Mouse (Mus musculus): ENCODE data around the gene Rccd1. TPM values are rescaled to one million over a fixed set of nuclear protein-coding genes. Genes with fewer than 3 reads are reported as not detected.
A peak's percentile ranks its signal among the peaks of the same experiment; 100 is the strongest.

Gene Rccd1
- polyA plus RNA-seq, 1 experiment from 2014 or later, result 3.2 TPM

DNA sequence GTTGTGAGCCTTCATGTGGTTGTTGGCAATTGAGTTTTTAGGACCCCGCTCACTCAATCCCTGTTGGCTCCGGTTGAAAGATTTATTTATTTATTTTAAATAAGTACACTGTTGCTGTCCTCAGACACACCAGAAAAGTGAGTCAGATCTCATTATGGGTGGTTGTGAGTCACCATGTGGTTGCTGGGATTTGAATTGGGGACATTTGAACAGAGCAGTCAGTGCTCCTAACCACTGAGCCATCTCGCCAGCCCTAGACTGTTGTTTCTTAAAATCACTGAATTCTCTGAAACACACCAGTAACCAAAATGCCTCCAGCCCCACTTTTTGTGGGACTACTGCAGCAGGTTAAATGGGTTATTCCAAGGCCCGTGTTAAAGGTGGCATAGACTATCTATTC lies 25.5 kb downstream of the Rccd1 start:
- 90% methylated on average over 4 of the region's 4 CpGs for WGBS
- TF ChIP-seq CTCF (IDR thresholded peaks at IDR 0.05; ENCODE audit: low read depth), result no peak
- ATAC-seq, result no peak
- no peaks in the 10 kb centered on the region for H3K4me1 ChIP-seq (replicated peaks; ENCODE audit: control insufficient read depth, insufficient read depth, low read length)
- H3K36me3 ChIP-seq (ENCODE audit: control insufficient read depth, insufficient read depth), result peaks cover 23% of the 10 kb centered on the region
- H3K4me2 ChIP-seq (replicated peaks; ENCODE audit: low read depth), result no peak overlapping the region
- no peak overlapping the region for H3K9ac ChIP-seq (ENCODE audit: low read depth, low read length)
- no peak overlapping the region for H3K27ac ChIP-seq (ENCODE audit: low read depth, low read length)
- no peaks in the 10 kb centered on the region for H3K9me3 ChIP-seq (ENCODE audit: control insufficient read depth)
- no peak overlapping the region for H3K4me3 ChIP-seq (ENCODE audit: low read depth, low read length)
- no peaks in the 10 kb centered on the region for H3K27me3 ChIP-seq (replicated peaks; ENCODE audit: control insufficient read depth, insufficient read depth, low read length)

DNA sequence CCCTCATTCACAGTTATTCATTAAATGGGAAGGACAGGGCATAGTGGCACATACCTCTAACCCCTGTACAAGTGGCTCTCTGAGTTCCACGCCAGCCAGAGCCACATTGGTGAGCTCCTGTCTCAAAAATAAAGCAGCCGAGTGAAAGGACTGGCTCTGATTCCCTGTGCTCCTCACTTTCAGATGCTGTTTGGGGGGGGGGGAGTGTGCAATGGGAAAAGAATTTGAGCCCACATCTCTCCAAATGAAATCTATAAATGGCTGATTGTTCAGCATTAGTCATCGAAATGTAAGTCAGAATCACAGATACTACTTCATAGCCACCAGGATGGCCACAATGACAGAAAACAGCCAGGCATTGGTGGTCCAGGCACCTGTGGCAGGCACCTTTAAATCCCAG lies 27.2 kb downstream of the Rccd1 start:
- no peaks in the 10 kb centered on the region for H3K9me3 ChIP-seq (ENCODE audit: control insufficient read depth)
- H3K4me2 ChIP-seq (replicated peaks; ENCODE audit: low read depth), result no peak overlapping the region
- peaks cover 13% of the 10 kb centered on the region; the same call in 1 of the 2 replicates for H3K36me3 ChIP-seq (ENCODE audit: control insufficient read depth, insufficient read depth)
- no peaks in the 10 kb centered on the region for H3K4me1 ChIP-seq (replicated peaks; ENCODE audit: control insufficient read depth, insufficient read depth, low read length)
- no peaks in the 10 kb centered on the region for H3K27me3 ChIP-seq (replicated peaks; ENCODE audit: control insufficient read depth, insufficient read depth, low read length)
- ATAC-seq, result no peak
- no peak overlapping the region for H3K27ac ChIP-seq (ENCODE audit: low read depth, low read length)
- no peak for TF ChIP-seq CTCF (IDR thresholded peaks at IDR 0.05; ENCODE audit: low read depth)
- H3K9ac ChIP-seq (ENCODE audit: low read depth, low read length), result no peak overlapping the region
- H3K4me3 ChIP-seq (ENCODE audit: low read depth, low read length), result no peak overlapping the region
- WGBS, result 79% methylated on average over 3 of the region's 3 CpGs

DNA sequence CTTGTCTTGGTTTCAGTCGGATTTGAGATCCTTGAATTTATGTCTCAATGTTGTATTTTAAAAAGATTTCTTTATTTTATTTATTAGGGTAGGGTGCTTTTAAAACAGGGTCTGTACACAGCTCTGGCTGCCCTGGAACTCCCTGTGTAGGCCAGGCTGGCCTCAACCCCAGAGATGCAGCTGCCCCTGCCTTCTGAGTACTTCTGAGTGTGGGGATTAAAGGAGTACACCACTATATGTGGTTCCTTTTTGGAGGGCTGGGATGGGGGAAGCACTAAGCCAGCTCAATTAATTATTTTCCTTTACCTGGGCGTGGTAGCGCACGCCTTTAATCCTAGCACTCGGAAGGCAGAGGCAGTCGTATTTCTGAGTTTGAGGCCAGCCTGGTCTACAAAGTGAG lies 27.8 kb downstream of the Rccd1 start:
- no peaks in the 10 kb centered on the region for H3K9me3 ChIP-seq (ENCODE audit: control insufficient read depth)
- H3K27me3 ChIP-seq (replicated peaks; ENCODE audit: control insufficient read depth, insufficient read depth, low read length), result no peaks in the 10 kb centered on the region
- H3K4me3 ChIP-seq (ENCODE audit: low read depth, low read length), result no peak overlapping the region
- no peak overlapping the region for H3K9ac ChIP-seq (ENCODE audit: low read depth, low read length)
- ATAC-seq, result no peak
- H3K36me3 ChIP-seq (ENCODE audit: control insufficient read depth, insufficient read depth), result 0 out of 2 replicates have a peak, but pooled peaks cover 8% of the 10 kb centered on the region
- H3K27ac ChIP-seq (ENCODE audit: low read depth, low read length), result no peak overlapping the region
- H3K4me1 ChIP-seq (replicated peaks; ENCODE audit: control insufficient read depth, insufficient read depth, low read length), result no peaks in the 10 kb centered on the region
- 74% methylated on average over 6 of the region's 6 CpGs for WGBS
- no peak overlapping the region; the same call in 1 of the 2 replicates for H3K4me2 ChIP-seq (replicated peaks; ENCODE audit: low read depth)
- no peak for TF ChIP-seq CTCF (IDR thresholded peaks at IDR 0.05; ENCODE audit: low read depth)

DNA sequence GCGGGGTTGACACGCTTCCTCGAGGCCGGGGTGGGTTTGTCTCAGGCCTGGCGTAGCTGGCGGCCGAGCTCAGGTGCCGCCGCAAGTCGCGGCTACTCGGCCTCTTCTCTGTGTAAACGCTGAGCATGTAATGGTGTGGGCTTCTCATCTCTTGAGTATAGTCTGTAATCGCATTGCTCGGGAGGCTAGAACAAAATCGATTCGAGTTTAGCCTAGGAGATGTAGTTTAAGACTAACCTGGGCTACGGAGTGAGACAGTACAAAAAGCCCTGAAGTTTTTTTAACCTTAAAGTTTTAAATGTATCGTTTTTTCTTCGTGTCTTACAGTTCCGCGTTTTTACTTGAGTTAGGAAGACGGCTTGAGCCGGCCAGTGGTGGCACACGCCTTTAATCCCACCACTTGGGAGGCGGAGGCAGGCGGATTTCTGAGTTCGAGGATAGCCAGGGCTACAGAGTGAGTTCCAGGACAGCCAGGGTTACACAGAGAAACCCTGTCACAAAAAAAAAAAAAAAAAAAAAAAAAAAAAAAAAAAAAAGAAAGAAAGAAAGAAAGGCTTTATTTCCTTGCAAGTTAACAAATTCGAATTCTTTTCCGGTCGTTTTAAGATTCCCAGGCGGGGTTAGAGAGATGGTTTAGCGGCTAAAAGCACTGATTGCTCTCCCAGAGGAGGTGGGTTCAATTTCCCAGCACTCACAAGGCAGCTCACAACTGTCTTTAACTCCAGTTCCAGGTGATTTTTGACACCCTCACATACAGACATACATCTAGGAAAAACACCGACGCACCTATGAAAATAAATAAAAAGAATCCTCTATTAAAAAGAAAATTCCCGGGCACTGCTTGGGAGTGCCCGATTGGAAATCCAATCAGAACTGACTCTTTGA lies 29.2 kb downstream of the Rccd1 start:
- WGBS, result 7% methylated on average over 37 of the region's 37 CpGs
- H3K27ac ChIP-seq (ENCODE audit: low read depth, low read length), result peak overlapping the region; percentile 64

DNA sequence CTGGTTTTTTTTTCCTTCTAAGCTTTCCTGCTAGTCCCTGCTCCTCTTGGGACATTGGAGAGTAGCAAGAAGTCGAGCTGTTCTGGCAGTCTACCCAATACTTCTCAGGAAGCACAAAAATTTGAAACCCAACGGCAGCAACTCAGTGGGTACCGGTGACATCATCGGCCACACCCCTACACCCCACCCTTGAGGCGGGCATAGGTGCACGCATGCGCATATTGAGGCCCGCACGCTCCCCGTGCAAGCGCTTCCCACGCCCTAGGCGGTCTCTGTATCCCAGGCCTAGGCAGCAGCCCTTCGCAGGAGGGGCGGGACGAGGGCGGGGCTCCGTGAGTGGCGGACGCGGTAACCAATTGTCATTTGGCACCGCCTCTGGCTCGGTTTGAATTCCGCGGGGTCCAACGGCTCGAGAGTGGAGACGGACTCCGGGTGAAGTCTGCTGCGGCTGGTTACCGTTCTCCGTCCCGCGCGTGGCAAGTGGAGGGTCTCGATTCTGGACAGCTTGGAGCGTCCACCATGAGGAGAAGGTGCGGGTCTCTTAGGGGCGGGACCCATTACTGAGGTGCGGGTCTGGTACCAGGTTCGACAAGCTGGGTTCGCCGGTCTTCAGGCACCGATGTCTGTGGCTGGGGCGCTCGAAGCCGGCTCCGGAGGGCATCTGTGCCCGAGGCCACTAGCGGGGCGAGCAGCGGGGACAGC lies 30.0 kb downstream of the Rccd1 start, which contains the start of gene Prc1:
Gene Prc1 (plus strand): TSS at position 389 of the 702 bp plus-strand sequence.
- Histone ChIP-seq H3K27ac (ENCODE audit: low read depth, low read length) (peak within 1 kb of the TSS; percentile 64), H3K4me3 (ENCODE audit: low read depth, low read length) (peak within 1 kb of the TSS; percentile 75), H3K27me3 (replicated peaks; ENCODE audit: control insufficient read depth, insufficient read depth, low read length) (no peaks in the 10 kb centered on the region), H3K9ac (ENCODE audit: low read depth, low read length) (peak within 1 kb of the TSS; percentile 66), H3K36me3 (ENCODE audit: control insufficient read depth, insufficient read depth) (peaks cover 8% of the 10 kb centered on the region), H3K9me3 (ENCODE audit: control insufficient read depth) (no peaks in the 10 kb centered on the region), H3K4me1 (replicated peaks; ENCODE audit: control insufficient read depth, insufficient read depth, low read length) (no peaks in the 10 kb centered on the region), H3K4me2 (replicated peaks; ENCODE audit: low read depth) (peak within 1 kb of the TSS; percentile 88)
- WGBS, result under 1% methylated on average over 52 of the region's 52 CpGs
- TF ChIP-seq CTCF (IDR thresholded peaks at IDR 0.05; ENCODE audit: low read depth), result no peak
- peak; percentile 99 for ATAC-seq

More for the DNA sequence above, 29.2 kb downstream of the Rccd1 start:
- Histone ChIP-seq H3K36me3 (ENCODE audit: control insufficient read depth, insufficient read depth) (peaks cover 6% of the 10 kb centered on the region), H3K9me3 (ENCODE audit: control insufficient read depth) (no peaks in the 10 kb centered on the region), H3K4me2 (replicated peaks; ENCODE audit: low read depth) (peak overlapping the region; percentile 88), H3K4me1 (replicated peaks; ENCODE audit: control insufficient read depth, insufficient read depth, low read length) (no peaks in the 10 kb centered on the region), H3K9ac (ENCODE audit: low read depth, low read length) (peak overlapping the region; percentile 66), H3K4me3 (ENCODE audit: low read depth, low read length) (peak overlapping the region; percentile 75), H3K27me3 (replicated peaks; ENCODE audit: control insufficient read depth, insufficient read depth, low read length) (no peaks in the 10 kb centered on the region)
- TF ChIP-seq CTCF (IDR thresholded peaks at IDR 0.05; ENCODE audit: low read depth), result no peak
- peak; percentile 56 for ATAC-seq

DNA sequence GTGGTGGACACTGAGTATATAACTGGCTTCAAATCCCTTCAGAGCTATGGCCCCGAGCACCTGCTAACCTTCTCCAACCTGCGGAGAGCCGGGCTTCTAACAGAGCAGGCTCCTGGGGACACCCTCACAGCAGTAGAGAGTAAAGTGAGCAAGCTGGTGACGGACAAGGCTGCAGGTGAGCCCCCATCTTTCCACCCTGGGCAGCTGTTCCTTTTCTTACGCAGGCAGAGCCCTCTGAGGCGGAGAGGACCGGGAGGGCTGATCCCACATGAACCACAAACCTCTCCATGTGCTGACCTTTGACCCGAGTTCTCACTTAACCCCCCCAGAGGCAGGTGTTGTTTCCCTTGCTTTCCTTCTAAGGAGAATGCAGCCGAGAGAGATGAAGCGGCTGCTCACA lies 36.5 kb downstream of the Rccd1 start:
- no peak overlapping the region for H3K4me2 ChIP-seq (replicated peaks; ENCODE audit: low read depth)
- no peak overlapping the region for H3K9ac ChIP-seq (ENCODE audit: low read depth, low read length)
- whole genome bisulfite sequencing, result 76% methylated on average over 10 of the region's 10 CpGs
- no peak overlapping the region for H3K27ac ChIP-seq (ENCODE audit: low read depth, low read length)
- peaks cover 51% of the 10 kb centered on the region for H3K36me3 ChIP-seq (ENCODE audit: control insufficient read depth, insufficient read depth)
- H3K9me3 ChIP-seq (ENCODE audit: control insufficient read depth), result no peaks in the 10 kb centered on the region
- TF ChIP-seq CTCF (IDR thresholded peaks at IDR 0.05; ENCODE audit: low read depth), result no peak
- ATAC-seq, result no peak
- no peaks in the 10 kb centered on the region for H3K27me3 ChIP-seq (replicated peaks; ENCODE audit: control insufficient read depth, insufficient read depth, low read length)
- H3K4me1 ChIP-seq (replicated peaks; ENCODE audit: control insufficient read depth, insufficient read depth, low read length), result no peaks in the 10 kb centered on the region
- H3K4me3 ChIP-seq (ENCODE audit: low read depth, low read length), result no peak overlapping the region

Data from intestine, postnatal 0 days (tissue).